Mouse (Mus musculus): ENCODE results near the gene Dclk1.

DNA sequence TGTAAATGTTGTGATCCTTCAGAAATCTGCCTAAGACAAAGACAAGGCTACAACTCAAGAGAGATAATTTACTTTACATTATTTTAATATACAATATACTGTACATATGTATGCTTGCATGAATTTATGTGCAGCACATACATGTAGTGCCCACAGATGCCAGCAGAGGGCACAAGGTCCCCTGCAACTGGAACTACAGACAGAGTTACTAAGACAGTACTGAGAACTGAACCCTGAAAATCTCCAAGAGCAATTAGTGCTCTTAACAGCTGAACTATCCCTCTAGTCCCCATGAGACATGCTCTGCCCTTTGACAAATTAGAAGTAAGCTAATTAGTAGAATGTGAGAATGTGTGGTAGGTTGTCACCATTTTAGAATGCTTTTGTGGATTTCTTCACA, 169.4 kb downstream of the Dclk1 start:
- TF ChIP-seq CTCF (IDR thresholded peaks at IDR 0.05; ENCODE audit: low read depth) = peak; percentile 35
- TF ChIP-seq EP300 (optimal IDR thresholded peaks at IDR 0.05) = no peak
